Mouse (Mus musculus) heart, embryonic 13.5 days (tissue): ENCODE data around the gene Atg4a-ps. TPM values are rescaled to one million over a fixed set of nuclear protein-coding genes. Genes with fewer than 3 reads are reported as not detected.
"Not testable (repeated sequence)": the region's sequence is repeated elsewhere in the genome, so short reads cannot be mapped to it uniquely, and the experiment has no call there.

Experiments used
- ATAC-seq: fragments of 200-750 bp; cut with Nextera tagmentation; 2 replicates; pipeline ENCODE4 v1.8.0; 2017; ENCODE audit warnings: moderate TSS enrichment; ENCODE audit not compliant: insufficient number of reproducible peaks, low FRiP score, low TSS enrichment; ENCODE audit errors: extremely low read depth
- H3K27ac ChIP-seq: fragments of 300-500 bp; sonication (generic); replicated peaks from 2 replicates; pipeline ENCODE4 v1.5.1; 2015; ENCODE audit warnings: moderate library complexity, mild to moderate bottlenecking, inconsistent platforms
- H3K27me3 ChIP-seq: fragments of 300-500 bp; sonication (generic); replicated peaks from 2 replicates; pipeline ENCODE4 v1.6.1; 2015; ENCODE audit warnings: mild to moderate bottlenecking, inconsistent platforms
- H3K36me3 ChIP-seq: fragments of 300-500 bp; sonication (generic); 2 replicates; pipeline ENCODE4 v1.6.1; 2015; ENCODE audit warnings: mild to moderate bottlenecking, inconsistent platforms
- H3K4me1 ChIP-seq: fragments of 300-500 bp; sonication (generic); 2 replicates; pipeline ENCODE4 v1.6.1; 2015; ENCODE audit warnings: inconsistent platforms
- H3K4me2 ChIP-seq: fragments of 300-500 bp; sonication (generic); 2 replicates; pipeline ENCODE4 v1.6.1; 2015; ENCODE audit warnings: inconsistent platforms, mild to moderate bottlenecking, moderate library complexity
- H3K4me3 ChIP-seq: fragments of 300-500 bp; sonication (generic); 2 replicates; pipeline ENCODE4 v1.5.1; 2015; ENCODE audit warnings: moderate library complexity, mild to moderate bottlenecking, inconsistent platforms
- H3K9ac ChIP-seq: fragments of 300-500 bp; sonication (generic); 2 replicates; pipeline ENCODE4 v1.6.1; 2015; ENCODE audit warnings: inconsistent platforms, mild to moderate bottlenecking, moderate library complexity
- H3K9me3 ChIP-seq: fragments of 300-500 bp; sonication (generic); 2 replicates; pipeline ENCODE4 v1.6.1; 2016; ENCODE audit warnings: inconsistent platforms
- WGBS: fragments of 180-500 bp; shearing (Covaris S2); methylation state at CpG from one replicate; pipeline ENCODE4 v1.1.7; 2015; ENCODE audit warnings: mixed read lengths; 5-methylcytosine and 5-hydroxymethylcytosine counted together
- polyA plus RNA-seq: library from polyadenylated mRNA; unstranded; fragments of >200 nt; fragmentation: Nextera tagmentation; extraction: Ambion mirVana; gene quantifications from 2 replicates; pipeline ENCODE4 v1.2.1, GENCODE M21; 2015

Atg4a-ps gene
- polyA plus RNA-seq = 0.11 TPM in 1 of 2 replicates, not detected in the other

DNA sequence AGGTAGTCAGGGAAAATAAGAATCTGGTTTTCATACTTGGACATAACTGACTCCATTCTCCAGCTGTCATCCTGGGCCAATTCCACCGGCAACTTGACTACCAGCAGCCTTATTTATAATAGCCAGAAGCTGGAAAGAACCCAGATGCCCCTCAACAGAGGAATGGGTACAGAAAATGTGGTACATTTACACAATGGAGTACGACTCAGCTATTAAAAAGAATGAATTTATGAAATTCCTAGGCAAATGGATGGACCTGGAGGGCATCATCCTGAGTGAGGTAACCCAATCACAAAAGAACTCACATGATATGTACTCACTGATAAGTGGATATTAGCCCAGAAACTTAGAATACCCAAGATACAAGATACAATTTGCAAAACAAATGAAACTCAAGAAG lies at the start of gene Atg4a-ps:
Gene Atg4a-ps (minus strand): TSS at position 101 of the 400 bp plus-strand sequence.
- not testable (repeated sequence) for H3K4me2 ChIP-seq, H3K9me3 ChIP-seq, ATAC-seq, H3K36me3 ChIP-seq, H3K27me3 ChIP-seq, H3K27ac ChIP-seq, H3K4me3 ChIP-seq, H3K9ac ChIP-seq, H3K4me1 ChIP-seq
- 89% methylated on average over 2 of the region's 2 CpGs for WGBS

DNA sequence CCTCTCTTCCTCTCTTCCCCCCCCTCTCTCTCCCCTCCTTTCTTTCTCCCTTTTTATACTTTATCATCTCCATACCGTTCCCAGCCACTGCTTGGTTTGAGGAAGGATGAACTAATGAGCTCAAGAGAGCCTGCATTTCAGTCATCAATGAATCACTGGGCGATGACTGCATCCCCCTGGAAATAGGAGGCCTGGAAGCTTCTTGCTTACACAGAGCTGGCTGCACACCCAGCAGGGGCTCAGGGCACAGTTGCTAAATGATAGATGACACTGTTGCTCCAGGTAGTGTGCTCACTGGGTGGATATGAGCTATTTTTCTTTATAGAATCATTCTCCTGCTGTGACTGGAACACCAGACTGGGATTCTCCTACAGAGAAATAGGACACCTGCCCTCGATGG lies 49.7 kb upstream of the Atg4a-ps start:
- Histone ChIP-seq H3K27ac (no peak overlapping the region), H3K4me3 (no peak overlapping the region), H3K4me2 (no peak overlapping the region), H3K9me3 (no peaks in the 10 kb centered on the region), H3K9ac (no peak overlapping the region), H3K4me1 (no peaks in the 10 kb centered on the region), H3K36me3 (no peaks in the 10 kb centered on the region), H3K27me3 (no peaks in the 10 kb centered on the region)
- no peak for ATAC-seq
- 51% methylated on average over 3 of the region's 3 CpGs for WGBS

DNA sequence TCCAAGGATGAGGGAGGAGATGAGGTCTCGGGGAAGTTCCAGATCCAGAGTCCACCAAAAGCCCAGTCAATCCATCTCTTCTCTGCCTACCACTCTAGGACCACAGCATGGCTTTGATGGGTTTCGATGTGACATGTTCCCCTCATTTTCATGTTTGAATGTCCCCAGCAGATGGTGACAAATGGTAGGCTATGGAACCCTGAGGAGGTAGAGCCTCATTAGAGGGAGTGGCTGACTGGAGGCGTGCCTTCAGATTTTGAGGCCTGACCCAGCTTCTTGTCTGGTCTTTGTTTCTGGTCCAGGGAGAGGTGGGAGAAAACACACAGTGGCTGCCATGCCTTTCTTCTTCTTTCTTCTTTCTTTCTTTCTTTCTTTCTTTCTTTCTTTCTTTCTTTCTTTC lies 44.6 kb upstream of the Atg4a-ps start:
- Histone ChIP-seq H3K27me3 (no peaks in the 10 kb centered on the region), H3K4me3 (no peak overlapping the region), H3K36me3 (no peaks in the 10 kb centered on the region), H3K27ac (no peak overlapping the region), H3K4me2 (no peak overlapping the region), H3K9me3 (no peaks in the 10 kb centered on the region), H3K4me1 (no peaks in the 10 kb centered on the region), H3K9ac (no peak overlapping the region)
- WGBS = 58% methylated on average over 3 of the region's 3 CpGs
- ATAC-seq = no peak

DNA sequence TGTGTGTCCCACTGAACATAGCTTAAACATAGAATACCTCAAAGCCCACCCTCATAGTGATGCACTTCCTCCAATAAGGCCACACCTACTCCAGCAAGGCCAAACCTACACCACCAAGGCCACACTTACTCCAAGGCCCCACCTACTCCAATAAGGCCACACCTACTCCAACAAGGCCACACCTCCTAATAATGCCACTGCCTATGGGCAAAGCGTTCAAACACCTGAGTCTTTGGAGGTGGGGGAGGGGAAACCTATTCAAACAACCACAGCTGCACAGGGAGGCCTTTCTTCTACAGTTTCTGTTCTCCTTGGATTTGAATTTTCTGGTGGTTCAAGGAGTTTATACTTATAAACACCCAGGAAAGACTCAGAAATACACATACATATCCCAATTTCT lies 43.2 kb upstream of the Atg4a-ps start:
- no peak for ATAC-seq

DNA sequence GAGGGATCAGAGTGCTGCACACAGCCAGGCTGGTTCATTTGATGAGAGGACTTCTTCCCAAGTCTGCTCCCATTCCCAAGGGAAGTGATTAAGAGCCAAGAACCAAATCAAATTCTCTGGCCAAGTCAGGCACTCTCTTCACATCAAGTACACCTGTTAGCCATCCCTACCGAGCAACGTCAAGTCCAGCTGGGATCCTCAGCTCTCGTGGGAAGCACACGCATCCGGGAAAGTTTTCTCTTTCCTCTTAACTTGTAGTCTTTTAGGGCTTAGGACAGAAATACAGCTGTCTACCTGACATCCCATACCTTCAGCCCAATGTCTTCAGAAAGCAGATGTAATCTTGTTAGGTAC lies 38.1 kb upstream of the Atg4a-ps start:
- 33% methylated on average over 5 of the region's 5 CpGs for WGBS
- Histone ChIP-seq H3K27ac (no peak overlapping the region), H3K36me3 (no peaks in the 10 kb centered on the region), H3K9ac (no peak overlapping the region), H3K4me3 (no peak overlapping the region), H3K4me1 (peaks cover 5% of the 10 kb centered on the region), H3K9me3 (no peaks in the 10 kb centered on the region), H3K27me3 (peaks cover 21% of the 10 kb centered on the region), H3K4me2 (peak overlapping the region; percentile 55; the same call in 1 of the 2 replicates)
- ATAC-seq = no peak

More for the DNA sequence above, 43.2 kb upstream of the Atg4a-ps start:
- H3K9ac ChIP-seq = no peak overlapping the region
- no peaks in the 10 kb centered on the region for H3K4me1 ChIP-seq
- no peak overlapping the region for H3K27ac ChIP-seq
- no peak overlapping the region for H3K4me3 ChIP-seq
- no peaks in the 10 kb centered on the region for H3K9me3 ChIP-seq
- H3K27me3 ChIP-seq = peaks cover 7% of the 10 kb centered on the region; the same call in 1 of the 2 replicates
- WGBS = 72% methylated on average over 1 of the region's 1 CpGs
- no peak overlapping the region for H3K4me2 ChIP-seq
- H3K36me3 ChIP-seq = no peaks in the 10 kb centered on the region

DNA sequence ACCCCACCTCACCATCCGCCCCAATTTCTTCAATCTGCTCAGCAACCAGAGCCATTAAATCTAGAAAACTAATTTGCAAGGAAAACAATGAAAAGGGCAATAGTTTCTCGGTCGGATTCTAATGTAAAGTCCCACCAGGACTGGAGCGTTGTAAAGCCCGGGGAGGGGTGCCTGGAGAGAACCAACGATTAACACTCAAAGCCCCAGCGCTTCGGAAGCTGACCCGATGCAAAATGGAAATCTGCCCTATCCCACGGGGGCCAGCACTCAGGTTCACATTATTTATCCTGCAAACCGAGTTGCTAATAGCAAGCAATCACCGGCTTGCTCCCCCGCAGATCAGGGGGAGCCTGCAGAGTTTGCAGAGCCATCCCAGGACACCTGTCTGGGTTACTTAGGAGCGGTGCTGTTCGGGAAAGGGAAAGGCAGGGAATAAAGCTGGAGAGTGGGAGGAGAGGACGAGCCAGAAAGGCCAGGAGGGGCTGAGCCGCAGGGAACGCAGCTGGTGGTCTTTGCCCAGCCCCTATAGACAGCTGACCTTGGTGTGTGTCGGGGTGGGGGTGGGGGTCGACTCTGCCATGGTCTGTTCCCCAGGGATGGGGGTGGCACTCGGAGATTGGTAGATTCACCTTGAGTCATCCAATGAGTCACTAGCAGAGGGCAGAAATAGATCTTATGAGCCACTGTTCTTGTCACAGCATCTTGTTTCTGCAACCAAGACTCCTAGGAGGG lies 37.5 kb upstream of the Atg4a-ps start:
- ATAC-seq = no peak
- Histone ChIP-seq H3K4me3 (peak overlapping the region; percentile 17; the same call in 1 of the 2 replicates), H3K27ac (no peak overlapping the region), H3K36me3 (no peaks in the 10 kb centered on the region), H3K9ac (no peak overlapping the region), H3K9me3 (no peaks in the 10 kb centered on the region), H3K27me3 (peaks cover 21% of the 10 kb centered on the region), H3K4me1 (peaks cover 5% of the 10 kb centered on the region), H3K4me2 (peak overlapping the region; percentile 55)
- 9% methylated on average over 21 of the region's 21 CpGs for WGBS

DNA sequence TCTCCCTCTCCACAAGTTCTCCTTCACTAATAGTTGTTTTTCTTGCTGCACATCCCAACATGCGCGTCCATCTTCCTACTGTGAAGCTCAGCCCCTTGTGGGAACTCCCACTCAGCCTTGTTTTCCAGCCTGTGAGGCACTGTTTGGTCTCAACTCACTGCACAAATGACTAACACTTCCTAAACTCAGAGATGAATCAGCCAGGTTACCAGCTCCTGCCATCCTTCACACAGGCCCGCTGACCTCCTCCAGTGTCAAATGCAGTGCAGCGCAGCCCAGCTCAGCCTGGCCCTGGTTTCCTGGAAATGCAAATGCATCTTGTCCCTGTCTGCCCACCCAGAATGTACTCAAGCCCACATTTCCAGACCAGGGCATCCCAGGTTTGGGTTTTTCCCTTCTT lies 36.6 kb upstream of the Atg4a-ps start:
- Histone ChIP-seq H3K27ac (no peak overlapping the region), H3K27me3 (peaks cover 21% of the 10 kb centered on the region), H3K9ac (no peak overlapping the region), H3K4me1 (peaks cover 5% of the 10 kb centered on the region), H3K4me2 (no peak overlapping the region), H3K36me3 (no peaks in the 10 kb centered on the region), H3K4me3 (no peak overlapping the region), H3K9me3 (no peaks in the 10 kb centered on the region)
- no peak for ATAC-seq
- 53% methylated on average over 4 of the region's 4 CpGs for WGBS

DNA sequence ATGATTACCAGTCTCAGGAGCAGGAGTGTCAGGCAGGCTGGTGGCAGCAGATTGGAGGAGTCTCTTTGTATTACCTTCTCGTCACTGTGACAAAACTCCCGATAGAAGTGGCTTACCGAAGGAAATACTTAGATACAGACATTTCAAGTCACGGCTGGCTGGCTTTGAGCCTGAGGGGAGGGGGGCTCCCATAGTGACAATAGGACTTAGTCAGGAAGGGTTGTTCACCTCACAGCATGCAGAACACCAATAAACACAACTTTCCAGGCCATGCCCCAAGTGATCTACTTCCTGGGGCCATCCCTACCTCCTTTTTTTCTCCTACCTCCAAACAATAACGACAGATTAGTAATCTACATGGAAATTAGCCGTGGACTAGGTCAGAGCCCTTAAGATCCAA lies 32.9 kb upstream of the Atg4a-ps start:
- no peak overlapping the region for H3K4me2 ChIP-seq
- H3K27ac ChIP-seq = no peak overlapping the region
- peaks cover 12% of the 10 kb centered on the region for H3K27me3 ChIP-seq
- no peak for ATAC-seq
- H3K4me3 ChIP-seq = no peak overlapping the region
- no peak overlapping the region for H3K9ac ChIP-seq
- no peaks in the 10 kb centered on the region for H3K36me3 ChIP-seq
- H3K9me3 ChIP-seq = no peaks in the 10 kb centered on the region
- H3K4me1 ChIP-seq = peaks cover 5% of the 10 kb centered on the region
- WGBS = 38% methylated on average over 6 of the region's 6 CpGs

DNA sequence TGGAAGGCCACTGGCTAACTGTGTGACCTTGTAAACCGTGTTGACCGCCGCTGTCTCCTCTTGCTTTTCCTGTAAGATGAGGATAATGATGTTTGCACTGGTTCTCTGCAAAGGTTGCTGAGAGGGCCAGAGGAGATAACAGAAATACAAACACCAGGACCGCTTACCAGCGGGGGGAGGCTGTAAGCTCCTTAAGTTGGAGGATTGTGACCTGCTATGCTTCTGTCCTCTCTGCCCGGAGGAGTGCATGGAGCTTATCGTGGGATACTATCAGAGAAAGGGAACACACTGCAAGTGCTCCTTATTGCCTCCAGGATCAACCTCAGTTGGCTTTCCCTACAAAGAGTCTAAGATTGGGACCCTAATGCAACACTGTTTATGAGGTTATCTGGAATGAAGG lies 26.8 kb upstream of the Atg4a-ps start:
- no peak overlapping the region for H3K4me2 ChIP-seq
- no peak overlapping the region for H3K9ac ChIP-seq
- H3K9me3 ChIP-seq = peaks cover 5% of the 10 kb centered on the region; the same call in 1 of the 2 replicates
- peaks cover 7% of the 10 kb centered on the region for H3K4me1 ChIP-seq
- ATAC-seq = no peak
- H3K4me3 ChIP-seq = no peak overlapping the region
- H3K27me3 ChIP-seq = peaks cover 2% of the 10 kb centered on the region; the same call in 1 of the 2 replicates
- 10% methylated on average over 7 of the region's 7 CpGs for WGBS
- H3K36me3 ChIP-seq = no peaks in the 10 kb centered on the region
- H3K27ac ChIP-seq = no peak overlapping the region

DNA sequence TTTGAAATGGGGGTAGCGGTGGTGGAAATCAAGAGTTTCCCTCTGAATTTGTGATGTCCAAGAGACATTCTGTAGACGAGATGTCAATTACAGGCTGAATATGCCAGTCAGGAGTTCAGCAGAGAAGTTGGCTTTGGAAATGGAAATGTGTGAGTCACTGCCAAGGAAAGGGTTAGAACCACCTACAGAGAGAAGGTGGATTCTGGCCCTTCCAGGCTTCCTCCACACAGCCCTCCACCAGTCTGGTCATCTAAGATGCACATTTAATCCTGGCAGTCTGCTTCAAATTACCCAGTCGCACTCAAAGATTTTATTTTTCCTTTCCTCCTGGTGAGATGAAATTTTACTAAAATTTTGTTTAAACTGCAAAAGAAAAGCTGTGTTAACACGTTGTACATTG lies 26.2 kb upstream of the Atg4a-ps start:
- Histone ChIP-seq H3K9me3 (peaks cover 5% of the 10 kb centered on the region; the same call in 1 of the 2 replicates), H3K9ac (no peak overlapping the region), H3K4me3 (no peak overlapping the region), H3K27ac (no peak overlapping the region), H3K36me3 (no peaks in the 10 kb centered on the region), H3K4me2 (no peak overlapping the region), H3K27me3 (peaks cover 2% of the 10 kb centered on the region; the same call in 1 of the 2 replicates), H3K4me1 (peaks cover 7% of the 10 kb centered on the region)
- ATAC-seq = no peak
- 73% methylated on average over 4 of the region's 4 CpGs for WGBS

DNA sequence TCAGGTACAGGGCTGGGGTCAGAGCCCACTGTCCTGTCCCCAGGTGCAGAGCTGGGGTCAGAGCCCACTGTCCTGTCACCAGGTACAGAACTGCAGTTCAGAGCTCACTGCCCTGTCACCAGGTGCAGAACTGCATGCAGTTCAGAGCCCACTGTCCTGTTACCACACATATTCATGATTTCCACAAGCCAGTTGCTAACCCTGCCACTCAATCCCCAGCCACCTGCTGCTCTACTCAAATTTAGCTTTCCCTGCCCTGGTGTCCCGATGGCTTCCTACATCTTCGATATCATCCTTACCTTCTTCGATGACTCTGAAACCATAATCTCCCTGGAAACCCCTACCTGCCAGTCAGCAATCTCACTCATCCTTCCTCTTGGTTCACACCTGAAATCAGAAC lies 17.5 kb upstream of the Atg4a-ps start:
- H3K4me3 ChIP-seq = no peak overlapping the region
- H3K27ac ChIP-seq = no peak overlapping the region
- no peaks in the 10 kb centered on the region for H3K9me3 ChIP-seq
- no peak overlapping the region for H3K4me2 ChIP-seq
- H3K4me1 ChIP-seq = peaks cover 20% of the 10 kb centered on the region
- no peak for ATAC-seq
- H3K9ac ChIP-seq = no peak overlapping the region
- H3K36me3 ChIP-seq = no peaks in the 10 kb centered on the region
- WGBS = 83% methylated on average over 3 of the region's 3 CpGs
- H3K27me3 ChIP-seq = no peaks in the 10 kb centered on the region

DNA sequence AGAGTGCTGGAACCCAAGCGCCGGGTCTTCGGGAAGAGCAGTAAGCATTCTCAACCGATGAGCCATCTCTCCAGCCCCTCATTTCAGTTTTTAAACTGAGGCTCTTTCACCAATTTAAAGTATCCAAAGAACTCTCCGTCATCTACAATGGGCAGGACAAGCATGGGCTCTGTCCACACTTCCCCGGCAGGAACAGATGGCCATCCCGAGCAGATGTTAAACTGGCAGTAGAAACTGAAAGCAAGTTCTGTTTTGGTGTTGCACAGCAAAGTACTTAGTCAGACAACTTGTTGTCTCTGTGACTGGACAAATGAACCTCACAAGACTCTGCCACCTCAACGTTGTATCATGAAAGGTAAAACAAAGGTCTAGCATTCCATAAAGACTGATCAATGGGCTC lies 15.8 kb upstream of the Atg4a-ps start:
- no peak overlapping the region for H3K9ac ChIP-seq
- H3K4me3 ChIP-seq = no peak overlapping the region
- no peaks in the 10 kb centered on the region for H3K27me3 ChIP-seq
- H3K27ac ChIP-seq = no peak overlapping the region
- peaks cover 27% of the 10 kb centered on the region for H3K4me1 ChIP-seq
- 78% methylated on average over 8 of the region's 8 CpGs for WGBS
- no peaks in the 10 kb centered on the region for H3K36me3 ChIP-seq
- H3K4me2 ChIP-seq = no peak overlapping the region
- no peak for ATAC-seq
- H3K9me3 ChIP-seq = no peaks in the 10 kb centered on the region
